Mouse (Mus musculus) MEL (cell line): Measurements from ENCODE around the gene Prph. TPM values are rescaled to one million over a fixed set of nuclear protein-coding genes. Genes with fewer than 3 reads are reported as not detected.

Experiments
- DNase-seq: peaks from one replicate; pipeline ENCODE4 v3.0.0; 2011; ENCODE audit warnings: low read depth, low spot score
- H3K27ac ChIP-seq: 2 replicates; pipeline ENCODE4 v1.5.1; 2012; ENCODE audit warnings: low read depth, mild to moderate bottlenecking, control low read depth, low read length, moderate library complexity; ENCODE audit not compliant: control insufficient read depth
- H3K27me3 ChIP-seq, 2 experiments: fragments of 150-350 bp in 1 of 2; sonication (generic) in 1 of 2; 2 replicates each; pipeline ENCODE4 v1.6.1; 2012; ENCODE audit warnings: low read length in 2 of 2, mild to moderate bottlenecking in 2 of 2, improper control_type of control experiment in 1 of 2, moderate library complexity in 1 of 2; ENCODE audit not compliant: insufficient read depth in 2 of 2, control insufficient read depth in 1 of 2
- H3K36me3 ChIP-seq, 2 experiments: 2 replicates each; pipeline ENCODE4 v1.6.1; 2012 to 2014; ENCODE audit warnings: low read length in 2 of 2, improper control_type of control experiment in 1 of 2, inconsistent platforms in 1 of 2, mild to moderate bottlenecking in 1 of 2; ENCODE audit not compliant: insufficient read depth in 2 of 2, control insufficient read depth in 1 of 2
- H3K4me1 ChIP-seq, 2 experiments: fragments of 150-350 bp in 1 of 2; sonication (generic) in 1 of 2; 2 replicates each; pipeline ENCODE4 v1.6.1; 2012; ENCODE audit warnings: low read length in 2 of 2, improper control_type of control experiment in 1 of 2, mild to moderate bottlenecking in 1 of 2; ENCODE audit not compliant: insufficient read depth in 2 of 2, control insufficient read depth in 1 of 2
- H3K4me3 ChIP-seq, 2 experiments: fragments of 150-350 bp in 1 of 2; sonication (generic) in 1 of 2; 2 replicates each; pipeline ENCODE4 v1.5.1; 2012; ENCODE audit warnings: low read depth in 2 of 2, low read length in 2 of 2, mild to moderate bottlenecking in 2 of 2, moderate library complexity in 2 of 2, control low read depth in 1 of 2, improper control_type of control experiment in 1 of 2; ENCODE audit not compliant: control insufficient read depth in 1 of 2, insufficient read depth in 1 of 2
- H3K79me2 ChIP-seq: 2 replicates; pipeline ENCODE4 v1.6.1; 2012; ENCODE audit warnings: mild to moderate bottlenecking, low read length, moderate library complexity; ENCODE audit not compliant: control insufficient read depth, poor library complexity, insufficient read depth
- H3K9ac ChIP-seq: 2 replicates; pipeline ENCODE4 v1.6.1; 2012; ENCODE audit warnings: low read depth, mild to moderate bottlenecking, control low read depth, low read length, moderate library complexity; ENCODE audit not compliant: control insufficient read depth, poor library complexity, severe bottlenecking
- H3K9me3 ChIP-seq: fragments of 150-350 bp; sonication (generic); replicated peaks from 2 replicates; pipeline ENCODE4 v1.6.1; 2012; ENCODE audit warnings: mild to moderate bottlenecking, low read length, improper control_type of control experiment, moderate library complexity; ENCODE audit not compliant: insufficient read depth
- CHD2 ChIP-seq: IDR thresholded peaks from 2 replicates; pipeline ENCODE4 v1.6.1; 2011; ENCODE audit warnings: low read length, improper control_type of control experiment
- EP300 ChIP-seq, 2 experiments: IDR thresholded peaks; 2 replicates each; pipeline ENCODE4 v1.6.1; 2011; ENCODE audit warnings: improper control_type of control experiment in 2 of 2, low read length in 2 of 2, low read depth in 1 of 2, mild to moderate bottlenecking in 1 of 2
- ETS1 ChIP-seq: IDR thresholded peaks from 2 replicates; pipeline ENCODE4 v1.6.1; 2012; ENCODE audit warnings: low read depth, mild to moderate bottlenecking, inconsistent platforms, low read length, improper control_type of control experiment, moderate library complexity
- HCFC1 ChIP-seq: IDR thresholded peaks from 2 replicates; pipeline ENCODE4 v1.6.1; 2012; ENCODE audit warnings: low read depth, mild to moderate bottlenecking, inconsistent platforms, low read length, improper control_type of control experiment, moderate library complexity
- MEF2A ChIP-seq: IDR thresholded peaks from 2 replicates; pipeline ENCODE4 v1.6.1; 2014; ENCODE audit warnings: low read depth, mild to moderate bottlenecking, inconsistent platforms, low read length, improper control_type of control experiment; ENCODE audit not compliant: poor library complexity, insufficient replicate concordance, severe bottlenecking; ENCODE audit errors: extremely low read depth
- MYC ChIP-seq: IDR thresholded peaks from 2 replicates; pipeline ENCODE4 v1.6.1; 2011; ENCODE audit warnings: low read depth, mild to moderate bottlenecking, low read length, improper control_type of control experiment, moderate library complexity
- NELFE ChIP-seq: IDR thresholded peaks from 2 replicates; pipeline ENCODE4 v1.6.1; 2011; ENCODE audit warnings: low read depth, low read length, improper control_type of control experiment
- NRF1 ChIP-seq: IDR thresholded peaks from 2 replicates; pipeline ENCODE4 v1.6.1; 2014; ENCODE audit warnings: low read depth, mild to moderate bottlenecking, inconsistent platforms, low read length, improper control_type of control experiment, moderate library complexity; ENCODE audit not compliant: poor library complexity, insufficient read depth, severe bottlenecking
- POLR2AphosphoS5 ChIP-seq: IDR thresholded peaks from 2 replicates; pipeline ENCODE4 v1.6.1; 2012; ENCODE audit warnings: low read depth, borderline replicate concordance, mild to moderate bottlenecking, inconsistent platforms, low read length, moderate library complexity, mixed read lengths
- SMC3 ChIP-seq: IDR thresholded peaks from 2 replicates; pipeline ENCODE4 v1.6.1; 2011; ENCODE audit warnings: low read depth, low read length, improper control_type of control experiment
- TBP ChIP-seq: IDR thresholded peaks from 2 replicates; pipeline ENCODE4 v1.8.0; 2011; ENCODE audit warnings: low read depth, low read length, improper control_type of control experiment
- TCF12 ChIP-seq: IDR thresholded peaks from 2 replicates; pipeline ENCODE4 v1.6.1; 2014; ENCODE audit warnings: low read depth, mild to moderate bottlenecking, inconsistent platforms, low read length, improper control_type of control experiment, moderate library complexity
- UBTF ChIP-seq: IDR thresholded peaks from 2 replicates; pipeline ENCODE4 v1.6.1; 2012; ENCODE audit warnings: low read depth, mild to moderate bottlenecking, inconsistent platforms, low read length, improper control_type of control experiment, moderate library complexity, borderline replicate concordance; ENCODE audit not compliant: insufficient read depth
- polyA plus RNA-seq, 2 experiments: library from polyadenylated mRNA; stranded (reverse) in 1 of 2; unstranded in 1 of 2; fragments of >175 nt in 1 of 2; fragments of >200 nt in 1 of 2; gene quantifications; 2 replicates each; pipeline versions ENCODE4 v1.2.1 to v1.2.4; 2012; ENCODE audit warnings: low replicate concordance in 2 of 2, low read depth in 1 of 2; ENCODE audit not compliant: insufficient read length in 2 of 2, insufficient read depth in 1 of 2, missing spikeins in 1 of 2
- total RNA-seq: library from RNA; depleted of rRNA; stranded (reverse); fragments of 300-350 nt; gene quantifications from 2 replicates; pipeline ENCODE4 v1.2.3, GENCODE M21; 2012

The Prph gene
- total and polyA plus RNA-seq, 3 experiments: not detected

GRCm38 (mm10) chr15:99096061-99096793 is 41.3 kb downstream of the Prph start:
- Histone ChIP-seq H3K9me3 (no peaks in the 10 kb centered on the region), H3K27ac (no peak overlapping the region), H3K27me3 (no peaks in the 10 kb centered on the region), H3K4me1 (peaks cover 0 to 15% of the 10 kb centered on the region in 2 experiments; a peak in 2 of 4 replicates), H3K4me3 (no peak overlapping the region), H3K9ac (no peak overlapping the region), H3K36me3 (peaks cover 0 to 11% of the 10 kb centered on the region in 2 experiments; a peak in 2 of 4 replicates), H3K79me2 (peaks cover 1% of the 10 kb centered on the region; the same call in 1 of the 2 replicates)
- no peak for DNase-seq
- TF ChIP-seq POLR2AphosphoS5 (no peak), NELFE (no peak), NRF1 (no peak), TCF12 (no peak), EP300 (IDR thresholded peaks at IDR 0.05; ENCODE audit: low read depth in 1 of 2, low read length in 2 of 2) (no peak), MYC (no peak)

- H3K9ac ChIP-seq: no peak overlapping the region
- H3K36me3 ChIP-seq: peaks cover 0 to 11% of the 10 kb centered on the region in 2 experiments; a peak in 2 of 4 replicates
- no peak overlapping the region for H3K27ac ChIP-seq
- no peak overlapping the region for H3K4me3 ChIP-seq
- H3K27me3 ChIP-seq: no peaks in the 10 kb centered on the region
- DNase-seq: no peak
- TF ChIP-seq HCFC1: no peak
- no peak for TF ChIP-seq TBP
- no peak for TF ChIP-seq CHD2
- TF ChIP-seq UBTF: no peak
- no peak for TF ChIP-seq SMC3
- no peak for TF ChIP-seq MEF2A
- no peak for TF ChIP-seq ETS1
- H3K9me3 ChIP-seq: no peaks in the 10 kb centered on the region
- peaks cover 0 to 15% of the 10 kb centered on the region in 2 experiments; a peak in 2 of 4 replicates for H3K4me1 ChIP-seq
- H3K79me2 ChIP-seq: peaks cover 1% of the 10 kb centered on the region; the same call in 1 of the 2 replicates
Measured at GRCm38 (mm10) chr15:99096831-99097500, 42.0 kb downstream of the Prph start.
